Mouse (Mus musculus) myocyte (in vitro differentiated cells): ENCODE data around the gene Exoc5. TPM values are rescaled to one million over a fixed set of nuclear protein-coding genes. Genes with fewer than 3 reads are reported as not detected.
"Not testable (repeated sequence)": the region's sequence is repeated elsewhere in the genome, so short reads cannot be mapped to it uniquely, and the experiment has no call there.

Experiments
- H3K27me3 ChIP-seq: one replicate; pipeline ENCODE4 v1.6.1; 2011; ENCODE audit not compliant: control insufficient read depth, insufficient read depth, insufficient read length
- H3K36me3 ChIP-seq: one replicate; pipeline ENCODE4 v1.6.1; 2011; ENCODE audit not compliant: control insufficient read depth, insufficient read depth
- H3K4me2 ChIP-seq: one replicate; pipeline ENCODE4 v1.6.1; 2011; ENCODE audit warnings: low read depth, control low read depth
- H3K4me3 ChIP-seq: one replicate; pipeline ENCODE4 v1.5.1; 2011; ENCODE audit warnings: mild to moderate bottlenecking, control low read depth, moderate library complexity
- H3K79me2 ChIP-seq: one replicate; pipeline ENCODE4 v1.6.1; 2011; ENCODE audit not compliant: control insufficient read depth, insufficient read depth
- H3ac ChIP-seq: one replicate; pipeline ENCODE4 v1.6.1; 2011; ENCODE audit not compliant: control insufficient read depth, insufficient read length
- CEBPB ChIP-seq: IDR thresholded peaks from 2 replicates; pipeline ENCODE4 v1.6.1; 2011; ENCODE audit warnings: mild to moderate bottlenecking, moderate library complexity; ENCODE audit not compliant: poor library complexity, insufficient read depth, severe bottlenecking
- E2F4 ChIP-seq: IDR thresholded peaks from one replicate; pipeline ENCODE4 v1.6.1; 2011; ENCODE audit warnings: mild to moderate bottlenecking, control low read depth, moderate library complexity; ENCODE audit not compliant: insufficient read depth
- MAX ChIP-seq: IDR thresholded peaks from one replicate; pipeline ENCODE4 v1.6.1; 2011; ENCODE audit warnings: low read depth, mild to moderate bottlenecking, control low read depth
- MYOD1 ChIP-seq, 3 experiments: IDR thresholded peaks; one replicate each; pipeline ENCODE4 v1.6.1; 2011; ENCODE audit warnings: control low read depth in 2 of 3, low read depth in 2 of 3, mild to moderate bottlenecking in 2 of 3, moderate library complexity in 1 of 3; ENCODE audit not compliant: insufficient read length in 2 of 3, control insufficient read depth in 1 of 3
- MYOG ChIP-seq, 3 experiments: IDR thresholded peaks; one replicate each; pipeline ENCODE4 v1.6.1; 2011; ENCODE audit warnings: control low read depth in 2 of 3, low read depth in 2 of 3, mild to moderate bottlenecking in 2 of 3; ENCODE audit not compliant: insufficient read length in 2 of 3, control insufficient read depth in 1 of 3, insufficient read depth in 1 of 3
- POLR2A ChIP-seq: IDR thresholded peaks from one replicate; pipeline ENCODE4 v1.6.1; 2011; ENCODE audit warnings: low read depth, mild to moderate bottlenecking, control low read depth, moderate library complexity; ENCODE audit not compliant: insufficient read length
- POLR2AphosphoS2 ChIP-seq: IDR thresholded peaks from one replicate; pipeline ENCODE4 v1.6.1; 2011; ENCODE audit warnings: low read depth, control low read depth; ENCODE audit not compliant: insufficient read length
- REST ChIP-seq: IDR thresholded peaks from one replicate; pipeline ENCODE4 v1.6.1; 2011; ENCODE audit warnings: mild to moderate bottlenecking, control low read depth, moderate library complexity; ENCODE audit not compliant: insufficient read depth, insufficient read length
- SRF ChIP-seq: IDR thresholded peaks from one replicate; pipeline ENCODE4 v1.6.1; 2011; ENCODE audit warnings: low read depth; ENCODE audit not compliant: control insufficient read depth, insufficient read length
- TCF12 ChIP-seq: IDR thresholded peaks from one replicate; pipeline ENCODE4 v1.6.1; 2011; ENCODE audit warnings: mild to moderate bottlenecking, control low read depth; ENCODE audit not compliant: poor library complexity, insufficient read depth, severe bottlenecking
- TCF3 ChIP-seq: IDR thresholded peaks from one replicate; pipeline ENCODE4 v1.6.1; 2011; ENCODE audit warnings: low read depth, control low read depth; ENCODE audit not compliant: insufficient read length
- USF1 ChIP-seq: IDR thresholded peaks from one replicate; pipeline ENCODE4 v1.6.1; 2011; ENCODE audit warnings: low read depth, mild to moderate bottlenecking, control low read depth, moderate library complexity
- polyA plus RNA-seq: library from polyadenylated mRNA; unstranded; fragments of >200 nt; fragmentation: generic; extraction: Trizol; gene quantifications from one replicate; pipeline ENCODE4 v1.2.1, GENCODE M21; 2012; ENCODE audit warnings: missing spikeins

Exoc5 gene
- polyA plus RNA-seq, result 10.4 TPM

DNA sequence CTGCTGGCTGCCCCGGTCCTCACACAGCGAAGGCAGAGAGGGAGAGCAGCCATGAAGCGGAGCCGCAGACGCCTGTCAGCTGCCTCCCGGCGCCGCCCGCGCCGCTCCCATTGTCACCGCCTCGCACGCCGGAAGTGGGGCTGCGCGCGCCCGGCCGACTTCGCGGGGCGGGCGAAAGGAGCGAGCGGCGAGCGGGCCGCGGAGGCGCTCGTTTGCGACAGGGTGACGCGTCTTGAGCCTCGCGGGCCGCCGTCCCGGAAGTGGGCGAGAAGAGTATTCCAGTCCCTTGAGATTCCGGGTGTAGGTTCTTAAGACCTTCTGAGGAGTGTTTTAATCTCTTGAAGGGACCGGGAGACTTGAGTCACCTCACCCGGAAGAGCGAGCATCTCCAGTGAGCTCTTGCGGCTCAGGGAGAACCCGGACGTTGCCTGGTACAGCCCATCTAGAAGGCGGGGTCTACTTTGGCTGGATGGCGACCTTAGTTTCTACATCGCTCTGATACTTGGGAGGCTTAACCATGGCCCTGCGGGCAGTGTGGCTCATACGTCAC is at the start of gene Exoc5:
TSS of gene Exoc5 (minus strand) at position 380 of the 550 bp plus-strand sequence.
- peaks cover 74% of the 10 kb centered on the region for H3K79me2 ChIP-seq
- H3K4me2 ChIP-seq, result peak within 1 kb of the TSS; percentile 85
- TF ChIP-seq TCF3 (no peak), SRF (peak; percentile 31), E2F4 (no peak), CEBPB (no peak), POLR2A (peak; percentile 88), MYOG (IDR thresholded peaks at IDR 0.05; ENCODE audit: control insufficient read depth in 1 of 3, insufficient read depth in 1 of 3, insufficient read length in 2 of 3, low read depth in 2 of 3) (peak in 2 of 3 experiments; percentile 38 to 62), MAX (no peak), MYOD1 (IDR thresholded peaks at IDR 0.05; ENCODE audit: control insufficient read depth in 1 of 3, insufficient read length in 2 of 3, low read depth in 2 of 3) (peak in 2 of 3 experiments; percentile 38 to 63), POLR2AphosphoS2 (peak; percentile 95), REST (no peak), TCF12 (no peak), USF1 (no peak)
- H3K4me3 ChIP-seq, result peak within 1 kb of the TSS; percentile 76
- H3K27me3 ChIP-seq, result no peaks in the 10 kb centered on the region
- peak within 1 kb of the TSS; percentile 82 for H3ac ChIP-seq
- no peaks in the 10 kb centered on the region for H3K36me3 ChIP-seq

- H3K4me3 ChIP-seq, H3K36me3 ChIP-seq, H3K4me2 ChIP-seq, H3ac ChIP-seq, H3K27me3 ChIP-seq, H3K79me2 ChIP-seq: not testable (repeated sequence)
Measured at GRCm38 (mm10) chr14:49091755-49092154, 25.3 kb upstream of the Exoc5 start.

DNA sequence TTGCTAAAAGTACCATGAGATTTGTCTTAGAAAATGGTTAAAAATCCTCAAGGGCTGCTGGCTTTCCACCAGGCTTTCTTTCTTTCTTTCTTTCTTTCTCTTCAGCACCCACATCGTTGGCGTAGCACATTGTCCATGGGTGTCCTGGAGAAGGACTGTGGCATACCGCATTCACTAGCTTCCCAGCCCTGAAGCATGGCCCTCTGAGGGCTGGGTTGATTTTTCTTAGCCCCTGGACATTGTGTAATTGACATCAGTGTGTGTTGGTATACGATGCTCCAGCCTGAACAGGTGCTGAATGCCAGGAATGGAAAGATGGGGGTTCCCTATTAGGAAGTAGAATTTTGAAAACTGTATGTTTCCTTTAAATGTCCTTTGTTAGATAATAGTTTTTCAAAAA is 24.8 kb upstream of the Exoc5 start:
- Histone ChIP-seq H3ac (no peak overlapping the region), H3K4me3 (no peak overlapping the region), H3K4me2 (no peak overlapping the region), H3K79me2 (no peaks in the 10 kb centered on the region), H3K27me3 (no peaks in the 10 kb centered on the region), H3K36me3 (peaks cover 3% of the 10 kb centered on the region)
- TF ChIP-seq MAX (no peak), REST (no peak), MYOG (IDR thresholded peaks at IDR 0.05; ENCODE audit: control insufficient read depth in 1 of 3, insufficient read depth in 1 of 3, insufficient read length in 2 of 3, low read depth in 2 of 3) (no peak), USF1 (no peak), SRF (no peak), POLR2AphosphoS2 (no peak), MYOD1 (IDR thresholded peaks at IDR 0.05; ENCODE audit: control insufficient read depth in 1 of 3, insufficient read length in 2 of 3, low read depth in 2 of 3) (no peak), POLR2A (no peak), TCF3 (no peak), E2F4 (no peak), CEBPB (no peak), TCF12 (no peak)

DNA sequence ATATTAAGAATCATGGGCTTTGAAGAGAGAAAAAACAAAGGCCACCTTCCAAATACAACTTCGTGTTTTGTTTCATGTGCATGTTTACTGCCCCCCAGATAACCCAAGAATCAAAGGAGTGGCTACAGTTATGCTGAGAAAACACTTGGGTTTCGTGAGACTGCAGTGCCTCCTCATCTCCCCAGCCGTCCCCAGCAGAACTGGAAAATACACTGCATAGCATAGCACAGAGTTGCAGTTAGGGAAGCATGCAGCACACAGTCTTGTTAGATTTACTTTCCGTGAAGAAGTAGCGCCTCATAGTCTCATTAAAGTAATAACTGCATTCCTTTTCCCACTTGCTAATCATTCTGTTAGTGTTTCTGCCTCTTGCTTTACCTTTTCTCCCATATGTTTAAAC is 23.6 kb upstream of the Exoc5 start:
- Histone ChIP-seq H3K36me3 (peaks cover 7% of the 10 kb centered on the region), H3K4me3 (no peak overlapping the region)

DNA sequence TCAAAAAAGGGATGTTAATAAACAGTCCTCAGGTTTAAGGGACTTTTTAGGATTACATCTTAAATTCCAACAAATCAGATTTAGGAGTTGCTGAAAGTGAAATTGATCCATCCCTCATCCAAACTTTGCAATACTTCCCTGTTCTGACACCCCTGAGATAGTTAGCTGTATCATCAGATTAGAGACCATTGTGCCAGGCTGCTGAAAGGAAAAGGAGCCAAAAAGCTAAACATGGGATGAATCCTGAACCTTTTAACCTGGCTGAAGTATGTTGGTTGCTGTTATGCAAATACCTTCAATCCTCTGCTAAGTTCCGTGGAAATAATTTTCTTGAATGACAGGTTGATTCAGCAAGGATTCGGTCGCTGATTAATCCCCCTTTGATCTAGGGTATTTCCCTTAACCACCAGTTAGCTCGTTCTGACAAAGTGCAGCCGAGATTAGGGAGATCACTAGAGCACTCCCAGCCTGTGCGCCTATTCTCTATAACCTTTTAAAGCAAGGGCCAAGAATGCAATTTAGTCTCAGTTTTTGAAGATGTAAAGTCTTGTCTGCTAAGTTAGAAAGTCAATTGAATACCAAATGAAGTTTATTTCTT is 23.1 kb upstream of the Exoc5 start:
- no peaks in the 10 kb centered on the region for H3K27me3 ChIP-seq
- TF ChIP-seq TCF3 (no peak), REST (no peak), SRF (no peak), USF1 (no peak), MYOD1 (IDR thresholded peaks at IDR 0.05; ENCODE audit: control insufficient read depth in 1 of 3, insufficient read length in 2 of 3, low read depth in 2 of 3) (no peak), CEBPB (no peak)
- H3ac ChIP-seq, result no peak overlapping the region
- no peak overlapping the region for H3K4me2 ChIP-seq
- H3K79me2 ChIP-seq, result no peaks in the 10 kb centered on the region
- H3K4me3 ChIP-seq, result no peak overlapping the region
- peaks cover 7% of the 10 kb centered on the region for H3K36me3 ChIP-seq

More for the DNA sequence above, 23.6 kb upstream of the Exoc5 start:
- no peak for TF ChIP-seq MYOG (IDR thresholded peaks at IDR 0.05; ENCODE audit: control insufficient read depth in 1 of 3, insufficient read depth in 1 of 3, insufficient read length in 2 of 3, low read depth in 2 of 3)
- no peak for TF ChIP-seq MYOD1 (IDR thresholded peaks at IDR 0.05; ENCODE audit: control insufficient read depth in 1 of 3, insufficient read length in 2 of 3, low read depth in 2 of 3)
- no peak for TF ChIP-seq POLR2A
- TF ChIP-seq TCF3, result no peak
- TF ChIP-seq E2F4, result no peak
- no peak for TF ChIP-seq TCF12
- no peak for TF ChIP-seq CEBPB
- no peak for TF ChIP-seq MAX
- TF ChIP-seq SRF, result no peak
- TF ChIP-seq REST, result no peak
- H3ac ChIP-seq, result no peak overlapping the region
- no peak overlapping the region for H3K4me2 ChIP-seq
- H3K79me2 ChIP-seq, result no peaks in the 10 kb centered on the region
- H3K27me3 ChIP-seq, result no peaks in the 10 kb centered on the region
